Mouse (Mus musculus) megakaryocyte, embryonic 14.5 days (primary cell): ENCODE measurements around the gene Calml4. TPM values are rescaled to one million over a fixed set of nuclear protein-coding genes. Genes with fewer than 3 reads are reported as not detected.

Experiments
- H3K27me3 ChIP-seq: replicated peaks from 2 replicates; pipeline ENCODE3; 2012; ENCODE audit warnings: inconsistent platforms
- H3K36me3 ChIP-seq: replicated peaks from 2 replicates; pipeline ENCODE3; 2012; ENCODE audit warnings: low read length, inconsistent platforms, mixed read lengths
- H3K4me1 ChIP-seq: 2 replicates; pipeline ENCODE4 v1.6.1; 2012; ENCODE audit warnings: inconsistent platforms
- H3K4me3 ChIP-seq: replicated peaks from 2 replicates; pipeline ENCODE3; 2012; ENCODE audit warnings: moderate library complexity, mild to moderate bottlenecking, inconsistent platforms
- H3K9me3 ChIP-seq: 2 replicates; pipeline ENCODE4 v1.6.1; 2012; ENCODE audit warnings: inconsistent platforms
- FLI1 ChIP-seq: IDR thresholded peaks from 2 replicates; pipeline ENCODE4 v1.6.1; 2012; ENCODE audit warnings: low read length, inconsistent platforms, mixed read lengths
- GATA1 ChIP-seq: IDR thresholded peaks from 3 replicates; pipeline ENCODE4 v1.6.1; 2012; ENCODE audit warnings: mixed read lengths, low read length, inconsistent platforms, borderline replicate concordance
- polyA plus RNA-seq: library from polyadenylated mRNA; stranded (reverse); fragments of >175 nt; gene quantifications from 2 replicates; pipeline ENCODE4 v1.2.3, GENCODE M21; 2012; ENCODE audit warnings: low replicate concordance; ENCODE audit not compliant: insufficient read depth

The Calml4 gene
- polyA plus RNA-seq, result 2.3 TPM in 1 of 2 replicates, not detected in the other

DNA sequence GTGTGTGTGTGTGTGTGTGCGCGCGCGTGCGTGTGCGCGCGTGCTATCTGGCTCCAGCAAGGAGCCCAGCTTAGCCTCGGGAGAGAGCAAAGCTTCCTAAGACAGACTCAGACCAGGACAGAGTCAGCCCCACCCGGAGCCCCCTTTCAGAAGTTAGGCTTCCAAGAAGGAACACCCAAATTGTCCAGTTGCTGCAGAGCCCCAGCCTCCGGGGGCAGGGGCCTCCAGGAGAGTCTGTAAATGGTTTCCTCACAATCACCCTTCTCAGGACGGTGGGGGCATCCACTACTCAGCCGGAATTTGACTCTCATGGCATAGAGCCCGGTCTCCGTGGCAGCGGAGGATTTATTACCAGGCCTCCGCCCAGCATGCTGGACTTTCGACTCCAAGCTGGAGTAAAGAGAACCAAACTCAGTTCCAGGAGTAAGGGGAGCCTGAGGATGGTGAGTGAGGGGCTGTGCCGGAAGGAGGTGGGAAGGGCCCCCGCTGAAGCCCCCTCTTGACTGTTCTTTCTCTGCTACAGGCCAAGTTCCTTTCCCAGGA lies at the start of gene Calml4:
Gene Calml4, plus strand, starts transcription at position 362 of the 543 bp plus-strand sequence.
- H3K9me3 ChIP-seq, result no peaks in the 10 kb centered on the region
- H3K36me3 ChIP-seq, result no peaks in the 10 kb centered on the region
- H3K27me3 ChIP-seq, result peaks cover 13% of the 10 kb centered on the region
- H3K4me3 ChIP-seq, result peak within 1 kb of the TSS; percentile 47
- H3K4me1 ChIP-seq, result peaks cover 50% of the 10 kb centered on the region
- TF ChIP-seq FLI1 (no peak), GATA1 (no peak)

GRCm38 (mm10) chr9:62810095-62810494 lies 47.8 kb upstream of the Calml4 start:
- Histone ChIP-seq H3K4me3 (peak overlapping the region; percentile 100), H3K27me3 (no peaks in the 10 kb centered on the region), H3K36me3 (peaks cover 8% of the 10 kb centered on the region), H3K4me1 (peaks cover 51% of the 10 kb centered on the region), H3K9me3 (no peaks in the 10 kb centered on the region)
- TF ChIP-seq FLI1, result no peak
- no peak for TF ChIP-seq GATA1

- peak overlapping the region; percentile 100 for H3K4me3 ChIP-seq
- peaks cover 8% of the 10 kb centered on the region for H3K36me3 ChIP-seq
- peaks cover 53% of the 10 kb centered on the region for H3K4me1 ChIP-seq
- H3K27me3 ChIP-seq, result no peaks in the 10 kb centered on the region
- TF ChIP-seq FLI1 (no peak), GATA1 (no peak)
- H3K9me3 ChIP-seq, result no peaks in the 10 kb centered on the region
Measured at GRCm38 (mm10) chr9:62810543-62811515, 47.1 kb upstream of the Calml4 start.

- peak within 1 kb of the TSS; percentile 100 for H3K4me3 ChIP-seq
- TF ChIP-seq FLI1, result no peak
- no peak for TF ChIP-seq GATA1
- peaks cover 8% of the 10 kb centered on the region for H3K36me3 ChIP-seq
- H3K4me1 ChIP-seq, result peaks cover 56% of the 10 kb centered on the region
- H3K9me3 ChIP-seq, result no peaks in the 10 kb centered on the region
- no peaks in the 10 kb centered on the region for H3K27me3 ChIP-seq
Measured at GRCm38 (mm10) chr9:62811516-62812121, 46.3 kb upstream of the Calml4 start, which contains the start of gene Fem1b. TSS of gene Fem1b (minus strand) at chr9:62811934.

DNA sequence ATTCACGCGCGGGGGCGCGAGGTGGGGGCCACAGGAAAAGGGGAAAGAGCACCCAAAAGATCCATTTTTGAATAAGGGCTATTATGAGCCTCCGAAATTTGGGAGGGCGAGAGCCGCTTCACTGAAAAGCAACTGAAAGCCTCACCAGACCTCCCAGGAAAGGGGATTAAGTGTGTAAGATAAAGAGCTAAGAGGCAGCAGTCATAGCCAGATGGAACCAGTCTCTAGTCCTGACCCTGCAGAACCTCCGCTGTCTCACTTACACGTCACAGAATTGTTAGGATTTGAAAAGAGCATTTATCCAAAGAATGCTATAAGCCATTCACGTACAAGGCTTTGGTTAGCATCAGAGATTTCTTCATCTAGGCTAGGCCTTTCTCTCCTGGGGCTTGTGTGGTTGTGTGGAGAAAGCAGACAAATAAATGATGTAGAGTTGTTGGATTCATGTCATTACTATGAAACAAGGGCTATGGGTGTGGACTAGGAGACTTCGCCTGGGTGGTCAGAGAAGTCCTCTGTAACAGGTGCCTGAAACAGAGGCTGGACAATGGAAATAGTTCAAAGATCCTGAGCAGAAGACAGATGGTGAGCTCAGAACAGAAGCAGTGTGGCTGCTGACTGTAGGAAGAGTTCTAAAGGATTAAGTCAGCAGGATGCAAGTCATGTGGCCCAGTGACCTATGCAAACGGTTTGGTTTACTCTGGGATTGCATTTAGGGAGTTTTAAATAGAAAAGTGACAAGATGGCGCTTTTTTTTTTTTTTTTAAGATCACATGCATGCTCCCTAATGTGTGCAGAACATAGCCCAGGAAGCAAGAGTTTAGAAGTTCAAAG lies 45.4 kb upstream of the Calml4 start:
- peak overlapping the region; percentile 100 for H3K4me3 ChIP-seq
- no peaks in the 10 kb centered on the region for H3K27me3 ChIP-seq
- peaks cover 8% of the 10 kb centered on the region for H3K36me3 ChIP-seq
- TF ChIP-seq FLI1, result no peak
- no peak for TF ChIP-seq GATA1
- no peaks in the 10 kb centered on the region for H3K9me3 ChIP-seq
- peaks cover 64% of the 10 kb centered on the region for H3K4me1 ChIP-seq

- Histone ChIP-seq H3K27me3 (no peaks in the 10 kb centered on the region), H3K36me3 (no peaks in the 10 kb centered on the region), H3K4me3 (no peak overlapping the region), H3K4me1 (peaks cover 60% of the 10 kb centered on the region), H3K9me3 (no peaks in the 10 kb centered on the region)
- TF ChIP-seq FLI1, result no peak
- TF ChIP-seq GATA1, result no peak
Measured at GRCm38 (mm10) chr9:62814751-62815150, 43.1 kb upstream of the Calml4 start.

GRCm38 (mm10) chr9:62816323-62817098 lies 41.4 kb upstream of the Calml4 start:
- no peak overlapping the region for H3K4me3 ChIP-seq
- H3K36me3 ChIP-seq, result no peaks in the 10 kb centered on the region
- no peaks in the 10 kb centered on the region for H3K9me3 ChIP-seq
- TF ChIP-seq FLI1, result no peak
- no peak for TF ChIP-seq GATA1
- no peaks in the 10 kb centered on the region for H3K27me3 ChIP-seq
- H3K4me1 ChIP-seq, result peaks cover 51% of the 10 kb centered on the region

DNA sequence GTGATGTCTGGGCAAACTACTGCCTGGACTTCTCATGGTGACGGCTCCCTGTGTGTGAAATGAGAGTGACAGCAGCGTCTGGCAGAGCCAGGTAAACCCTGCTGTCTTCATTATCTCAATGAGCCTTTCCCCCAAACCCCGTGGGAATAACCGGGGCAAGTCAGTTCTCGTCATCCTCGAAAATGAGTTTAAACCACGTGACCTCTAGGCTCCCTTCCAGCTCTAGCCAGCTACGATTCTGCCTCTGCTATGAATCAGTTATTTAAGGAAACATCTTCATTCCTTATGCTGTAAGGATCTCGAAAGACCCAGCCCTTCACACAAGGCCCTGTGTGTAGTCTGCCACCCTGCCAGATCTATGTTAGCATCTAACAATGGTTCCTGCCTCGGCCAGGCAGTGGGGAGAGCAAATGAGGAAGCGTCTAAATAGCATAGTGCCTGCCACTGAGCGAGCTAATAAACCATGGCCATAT lies 40.7 kb upstream of the Calml4 start:
- peaks cover 2% of the 10 kb centered on the region; the same call in 1 of the 2 replicates for H3K9me3 ChIP-seq
- H3K4me3 ChIP-seq, result no peak overlapping the region
- no peaks in the 10 kb centered on the region for H3K36me3 ChIP-seq
- H3K4me1 ChIP-seq, result peaks cover 47% of the 10 kb centered on the region
- TF ChIP-seq GATA1 (no peak), FLI1 (no peak)
- no peaks in the 10 kb centered on the region for H3K27me3 ChIP-seq
